Mouse (Mus musculus) stomach, embryonic 14.5 days (tissue): ENCODE data around the gene Acod1. TPM values are rescaled to one million over a fixed set of nuclear protein-coding genes. Genes with fewer than 3 reads are reported as not detected.

Source experiments
- ATAC-seq: fragments of 200-750 bp; cut with Nextera tagmentation; 2 replicates; pipeline ENCODE4 v1.8.0; 2017; ENCODE audit warnings: low read depth, moderate TSS enrichment; ENCODE audit not compliant: insufficient number of reproducible peaks, insufficient read depth, low FRiP score
- H3K27ac ChIP-seq: fragments of 300-500 bp; sonication (generic); 2 replicates; pipeline ENCODE4 v1.5.1; 2014; ENCODE audit warnings: mild to moderate bottlenecking, low read length, moderate library complexity, mixed read lengths
- H3K27me3 ChIP-seq: fragments of 300-500 bp; sonication (generic); 2 replicates; pipeline ENCODE4 v1.6.1; 2014; ENCODE audit warnings: low read length, control low read depth, mixed read lengths; ENCODE audit not compliant: control insufficient read depth, insufficient read depth
- H3K36me3 ChIP-seq: fragments of 300-500 bp; sonication (generic); 2 replicates; pipeline ENCODE4 v1.6.1; 2014; ENCODE audit warnings: mild to moderate bottlenecking, control low read depth, low read length, moderate library complexity, mixed read lengths; ENCODE audit not compliant: control insufficient read depth, insufficient read depth
- H3K4me1 ChIP-seq: fragments of 300-500 bp; sonication (generic); 2 replicates; pipeline ENCODE4 v1.6.1; 2014; ENCODE audit warnings: low read length, control low read depth, mixed read lengths; ENCODE audit not compliant: control insufficient read depth, insufficient read depth
- H3K4me2 ChIP-seq: fragments of 300-500 bp; sonication (generic); replicated peaks from 2 replicates; pipeline ENCODE4 v1.6.1; 2014; ENCODE audit warnings: low read depth, low read length, control low read depth
- H3K4me3 ChIP-seq: fragments of 300-500 bp; sonication (generic); 2 replicates; pipeline ENCODE4 v1.5.1; 2014; ENCODE audit warnings: low read depth, low read length, control low read depth
- H3K9ac ChIP-seq: fragments of 300-500 bp; sonication (generic); replicated peaks from 2 replicates; pipeline ENCODE4 v1.6.1; 2014; ENCODE audit warnings: low read depth, mild to moderate bottlenecking, control low read depth, low read length, moderate library complexity, mixed read lengths
- H3K9me3 ChIP-seq: fragments of 300-500 bp; sonication (generic); 2 replicates; pipeline ENCODE4 v1.6.1; 2016; ENCODE audit warnings: low read depth, low read length, control low read depth; ENCODE audit not compliant: control insufficient read depth
- WGBS: fragments of 180-500 bp; shearing (Covaris S2); extraction: QIAGEN DNeasy Blood & Tissue Kit; methylation state at CpG from one replicate; pipeline ENCODE4 v1.1.7; 2014; 5-methylcytosine and 5-hydroxymethylcytosine counted together
- polyA plus RNA-seq: library from polyadenylated mRNA; unstranded; fragments of >200 nt; fragmentation: Nextera tagmentation; extraction: Ambion mirVana; gene quantifications from 2 replicates; pipeline ENCODE4 v1.2.1, GENCODE M21; 2014

The Acod1 gene
- polyA plus RNA-seq, 1 experiment from 2014 or later: not detected

GRCm38 (mm10) chr14:103037016-103037415, 9.8 kb upstream of the Acod1 start:
- ATAC-seq: no peak
- Histone ChIP-seq H3K9ac (no peak overlapping the region), H3K27me3 (no peaks in the 10 kb centered on the region), H3K4me2 (no peak overlapping the region), H3K4me1 (no peaks in the 10 kb centered on the region), H3K36me3 (no peaks in the 10 kb centered on the region), H3K4me3 (no peak overlapping the region), H3K27ac (no peak overlapping the region), H3K9me3 (no peaks in the 10 kb centered on the region)
- 86% methylated on average over 3 of the region's 3 CpGs for WGBS

GRCm38 (mm10) chr14:103048292-103049086, 1.7 kb downstream of the Acod1 start:
- ATAC-seq: no peak
- WGBS: 82% methylated on average over 11 of the region's 11 CpGs
- Histone ChIP-seq H3K4me1 (no peaks in the 10 kb centered on the region), H3K9ac (no peak overlapping the region), H3K27ac (no peak overlapping the region), H3K9me3 (no peaks in the 10 kb centered on the region), H3K36me3 (no peaks in the 10 kb centered on the region), H3K27me3 (no peaks in the 10 kb centered on the region), H3K4me2 (no peak overlapping the region), H3K4me3 (no peak overlapping the region)

- no peaks in the 10 kb centered on the region for H3K9me3 ChIP-seq
- no peaks in the 10 kb centered on the region for H3K36me3 ChIP-seq
- H3K9ac ChIP-seq: no peak overlapping the region
- H3K27me3 ChIP-seq: no peaks in the 10 kb centered on the region
- H3K4me1 ChIP-seq: no peaks in the 10 kb centered on the region
- no peak overlapping the region for H3K4me2 ChIP-seq
- ATAC-seq: 0 out of 2 replicates have a peak, but pooled peaks have one; percentile 67
- H3K27ac ChIP-seq: no peak overlapping the region
- H3K4me3 ChIP-seq: no peak overlapping the region
- 39% methylated on average over 8 of the region's 8 CpGs for WGBS
These were observed 4.5 kb downstream of the Acod1 start for GRCm38 (mm10) chr14:103051159-103051769.

DNA sequence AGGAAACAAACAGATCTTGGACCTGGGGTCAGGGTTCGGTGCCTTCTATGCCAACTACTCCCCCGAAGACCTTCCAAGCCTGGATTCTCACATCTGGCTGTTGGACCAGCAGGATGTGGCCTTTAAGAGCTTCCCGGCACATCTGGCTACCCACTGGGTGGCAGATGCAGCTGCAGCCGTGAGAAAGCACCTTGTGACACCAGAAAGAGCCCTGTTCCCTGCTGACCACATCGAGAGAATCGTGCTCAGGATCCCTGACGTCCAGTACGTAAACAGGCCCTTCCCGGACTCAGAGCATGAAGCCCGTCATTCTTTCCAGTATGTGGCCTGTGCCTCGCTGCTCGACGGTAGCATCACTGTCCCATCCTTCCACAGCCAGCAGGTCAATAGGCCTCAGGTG, 8.0 kb downstream of the Acod1 start:
- no peak for ATAC-seq
- H3K4me3 ChIP-seq: no peak overlapping the region
- 87% methylated on average over 13 of the region's 13 CpGs for WGBS
- no peak overlapping the region for H3K9ac ChIP-seq
- no peaks in the 10 kb centered on the region for H3K9me3 ChIP-seq
- H3K4me2 ChIP-seq: no peak overlapping the region
- H3K36me3 ChIP-seq: no peaks in the 10 kb centered on the region
- no peak overlapping the region for H3K27ac ChIP-seq
- H3K27me3 ChIP-seq: no peaks in the 10 kb centered on the region
- no peaks in the 10 kb centered on the region for H3K4me1 ChIP-seq

DNA sequence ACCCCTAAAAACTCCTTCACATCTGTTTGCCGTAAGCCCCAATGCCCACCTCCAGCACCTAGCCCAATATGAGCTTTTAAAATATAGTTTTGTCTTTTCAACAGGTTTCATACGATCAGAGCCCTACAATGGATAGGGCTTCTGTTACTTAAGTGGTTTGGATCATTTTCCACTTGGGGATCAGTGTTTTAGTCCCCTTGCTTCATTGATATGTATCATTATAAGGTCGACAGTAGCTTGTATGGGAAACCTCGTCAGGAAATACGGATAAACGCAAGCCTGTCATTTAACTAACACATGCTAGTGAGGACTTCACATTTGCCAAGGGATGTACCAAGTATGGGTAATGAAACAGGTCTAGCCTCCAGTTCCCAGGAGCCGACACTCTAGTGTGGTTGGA, 9.8 kb downstream of the Acod1 start:
- ATAC-seq: no peak
- WGBS: 88% methylated on average over 7 of the region's 7 CpGs
- Histone ChIP-seq H3K4me1 (no peaks in the 10 kb centered on the region), H3K27me3 (no peaks in the 10 kb centered on the region), H3K9me3 (no peaks in the 10 kb centered on the region), H3K4me2 (no peak overlapping the region), H3K4me3 (no peak overlapping the region), H3K9ac (no peak overlapping the region), H3K36me3 (no peaks in the 10 kb centered on the region), H3K27ac (no peak overlapping the region)

DNA sequence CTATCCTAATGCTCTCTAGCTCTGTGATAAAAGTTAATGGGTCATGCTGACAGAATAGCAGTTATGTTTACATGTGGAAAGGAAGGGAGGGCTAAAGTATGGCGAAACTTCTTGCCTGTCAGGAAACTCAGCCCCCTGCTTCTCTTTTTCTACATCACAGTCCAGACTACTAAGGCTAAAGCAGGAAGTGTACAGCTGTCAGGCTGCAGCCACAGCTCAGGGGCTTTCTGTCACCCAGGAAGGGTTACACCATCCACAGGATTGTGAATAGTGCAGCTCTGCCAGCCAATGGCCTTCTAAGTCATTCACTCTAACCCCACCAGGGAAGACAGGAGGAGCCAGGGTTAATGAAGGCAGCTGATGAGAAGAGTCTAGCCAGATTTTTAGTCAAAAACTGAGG, 12.2 kb downstream of the Acod1 start:
- WGBS: 24% methylated on average over 1 of the region's 1 CpGs
- Histone ChIP-seq H3K36me3 (no peaks in the 10 kb centered on the region), H3K4me2 (no peak overlapping the region), H3K9ac (no peak overlapping the region), H3K27ac (no peak overlapping the region), H3K4me3 (no peak overlapping the region), H3K4me1 (no peaks in the 10 kb centered on the region), H3K27me3 (no peaks in the 10 kb centered on the region), H3K9me3 (no peaks in the 10 kb centered on the region)
- ATAC-seq: no peak

DNA sequence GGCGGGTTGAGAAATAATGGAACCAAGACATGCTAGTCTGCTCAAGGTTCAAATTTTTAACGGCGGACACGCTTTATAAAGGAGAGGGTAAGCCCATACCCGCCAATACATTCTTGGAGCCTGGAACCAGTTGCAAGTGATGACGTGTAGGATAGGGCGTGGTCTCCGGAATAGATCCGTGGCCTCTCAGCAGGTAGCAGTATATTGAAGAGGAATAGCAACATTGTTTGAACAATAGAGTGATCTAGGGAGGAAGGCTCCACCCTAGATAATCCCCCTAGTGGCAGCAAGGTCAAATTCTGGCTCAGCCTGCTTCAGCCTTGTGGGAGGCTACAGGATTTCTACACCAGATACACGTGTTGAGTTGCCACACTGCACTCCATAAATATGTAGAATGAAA, 12.7 kb downstream of the Acod1 start:
- no peaks in the 10 kb centered on the region for H3K4me1 ChIP-seq
- H3K27me3 ChIP-seq: no peaks in the 10 kb centered on the region
- 85% methylated on average over 10 of the region's 10 CpGs for WGBS
- ATAC-seq: no peak
- H3K4me3 ChIP-seq: no peak overlapping the region
- no peaks in the 10 kb centered on the region for H3K9me3 ChIP-seq
- no peak overlapping the region for H3K27ac ChIP-seq
- H3K36me3 ChIP-seq: no peaks in the 10 kb centered on the region
- no peak overlapping the region for H3K9ac ChIP-seq
- H3K4me2 ChIP-seq: no peak overlapping the region

DNA sequence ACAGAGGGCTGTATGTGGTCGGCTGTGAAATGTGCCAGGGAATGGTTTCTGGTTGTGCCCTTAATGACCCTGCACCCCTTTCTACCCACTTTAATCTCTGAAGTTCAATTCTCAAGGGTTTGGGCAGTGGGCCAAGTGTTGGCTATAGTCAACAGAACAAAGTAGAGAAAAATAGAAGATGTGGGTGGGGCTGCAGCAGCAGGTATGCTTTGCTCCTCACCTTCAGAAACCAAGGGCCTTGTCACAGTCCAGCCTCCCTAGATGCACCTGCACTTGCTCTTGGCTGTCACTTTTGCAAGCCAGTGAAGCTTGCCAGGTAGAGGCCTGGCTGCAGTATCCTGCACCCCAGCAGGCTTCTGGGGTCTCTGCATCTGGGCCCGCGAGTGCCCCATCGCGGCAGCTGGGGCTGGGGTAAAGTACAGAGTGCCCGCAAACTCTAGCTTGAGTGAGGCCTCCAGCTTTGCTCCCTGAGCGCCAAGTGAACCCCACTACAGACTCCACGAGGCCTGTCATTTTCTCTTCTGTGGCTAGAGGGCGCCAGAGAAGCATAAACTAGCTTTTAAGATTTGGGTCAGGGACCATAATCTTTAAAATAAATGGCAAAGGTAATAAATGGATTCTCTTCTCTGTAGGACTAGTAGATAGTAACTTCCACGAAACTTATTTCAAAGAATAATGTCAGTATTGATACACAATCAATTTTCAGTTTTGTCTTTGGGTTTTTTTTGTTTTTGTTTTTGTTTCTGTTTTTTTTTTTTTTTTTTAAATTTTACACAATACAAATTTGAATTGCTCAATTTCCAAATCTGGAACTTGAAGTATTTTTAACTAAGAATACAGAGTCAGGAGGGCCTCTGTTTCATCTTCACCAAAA, 18.8 kb downstream of the Acod1 start:
- Histone ChIP-seq H3K4me1 (0 out of 2 replicates have a peak, but pooled peaks cover 5% of the 10 kb centered on the region), H3K9ac (no peak overlapping the region), H3K4me2 (no peak overlapping the region), H3K4me3 (no peak overlapping the region), H3K9me3 (no peaks in the 10 kb centered on the region), H3K27me3 (no peaks in the 10 kb centered on the region), H3K36me3 (no peaks in the 10 kb centered on the region), H3K27ac (no peak overlapping the region)
- WGBS: 10% methylated on average over 10 of the region's 10 CpGs
- ATAC-seq: no peak
